Mouse (Mus musculus) testis, postnatal 10 days (tissue): ENCODE data around the gene Amotl2.
"Not testable (repeated sequence)": the region's sequence is repeated elsewhere in the genome, so short reads cannot be mapped to it uniquely, and the experiment has no call there.

ENCODE experiments used
- DNase-seq: peaks from one replicate; pipeline ENCODE4 v3.0.0; 2021; ENCODE audit warnings: low spot score

Gene Amotl2

GRCm38 (mm10) chr9:102734739-102735075 is 18.2 kb downstream of the Amotl2 start:
- DNase-seq = no peak

- DNase-seq = no peak
These were observed 18.8 kb downstream of the Amotl2 start for GRCm38 (mm10) chr9:102735231-102735630.

GRCm38 (mm10) chr9:102735996-102736395 is 19.5 kb downstream of the Amotl2 start:
- no peak for DNase-seq

GRCm38 (mm10) chr9:102737405-102737804 is 20.9 kb downstream of the Amotl2 start:
- DNase-seq = no peak

- DNase-seq = no peak
These were observed 30.3 kb downstream of the Amotl2 start for GRCm38 (mm10) chr9:102746753-102747152.

- no peak for DNase-seq
These were observed 31.4 kb downstream of the Amotl2 start for GRCm38 (mm10) chr9:102747902-102748301.

GRCm38 (mm10) chr9:102749216-102749615 is 32.7 kb downstream of the Amotl2 start:
- no peak for DNase-seq

GRCm38 (mm10) chr9:102751632-102752303 is 35.3 kb downstream of the Amotl2 start:
- no peak for DNase-seq

GRCm38 (mm10) chr9:102753299-102753698 is 36.8 kb downstream of the Amotl2 start:
- DNase-seq = no peak

GRCm38 (mm10) chr9:102755161-102755560 is 38.7 kb downstream of the Amotl2 start:
- DNase-seq = no peak

GRCm38 (mm10) chr9:102755591-102756270 is 39.3 kb downstream of the Amotl2 start:
- no peak for DNase-seq

GRCm38 (mm10) chr9:102756352-102756751 is 39.9 kb downstream of the Amotl2 start:
- DNase-seq = no peak

- no peak for DNase-seq
These were observed 42.4 kb downstream of the Amotl2 start for GRCm38 (mm10) chr9:102758851-102759250.

- no peak for DNase-seq
These were observed 43.1 kb downstream of the Amotl2 start for GRCm38 (mm10) chr9:102759581-102760001.

- no peak for DNase-seq
These were observed 45.1 kb downstream of the Amotl2 start for GRCm38 (mm10) chr9:102761599-102761998.

- DNase-seq = no peak
These were observed 46.4 kb downstream of the Amotl2 start for GRCm38 (mm10) chr9:102762836-102763235.

- DNase-seq = no peak
These were observed 47.0 kb downstream of the Amotl2 start for GRCm38 (mm10) chr9:102763520-102763919.

GRCm38 (mm10) chr9:102764540-102764939 is 48.1 kb downstream of the Amotl2 start:
- not testable (repeated sequence) for DNase-seq

- no peak for DNase-seq
These were observed 50.3 kb downstream of the Amotl2 start for GRCm38 (mm10) chr9:102766741-102767140.

GRCm38 (mm10) chr9:102769257-102769656 is 52.8 kb downstream of the Amotl2 start:
- DNase-seq = no peak

GRCm38 (mm10) chr9:102770190-102770589 is 53.7 kb downstream of the Amotl2 start:
- DNase-seq = no peak

GRCm38 (mm10) chr9:102771308-102771895 is 54.9 kb downstream of the Amotl2 start:
- no peak for DNase-seq
